Mouse (Mus musculus): ENCODE measurements at regions not wholly inside any gene's neighbourhood (a gene's known extent, or its start where the extent isn't known, plus 50 kb on each side); places are given as distances from the start of the nearest gene placed in this dataset.
"Not testable (repeated sequence)": the region's sequence is repeated elsewhere in the genome, so short reads cannot be mapped to it uniquely, and the experiment has no call there.

- CTCF ChIA-PET = interaction anchor here (0.5 kb wide), 1 partner anchor 19 kb away, joined by 3 read pairs; no protein-coding TSS in a partner anchor
These were observed 422.7 kb upstream of the Htr2a start for GRCm38 (mm10) chr14:74217914-74218446.

- CTCF ChIA-PET = no interaction called here
These were observed 420.9 kb upstream of the Htr2a start for GRCm38 (mm10) chr14:74219761-74220160.

- CTCF ChIA-PET = no interaction called here
These were observed 418.5 kb upstream of the Htr2a start for GRCm38 (mm10) chr14:74222093-74222492.

- CTCF ChIA-PET = no interaction called here
These were observed 411.0 kb upstream of the Htr2a start for GRCm38 (mm10) chr14:74229560-74230187.

GRCm38 (mm10) chr14:74240212-74240611 is 400.4 kb upstream of the Htr2a start:
- CTCF ChIA-PET = no interaction called here

- CTCF ChIA-PET = no interaction called here
These were observed 391.3 kb upstream of the Htr2a start for GRCm38 (mm10) chr14:74249263-74249878.

GRCm38 (mm10) chr14:74250021-74250420 is 390.6 kb upstream of the Htr2a start:
- CTCF ChIA-PET = no interaction called here

GRCm38 (mm10) chr14:74252189-74253145 is 388.2 kb upstream of the Htr2a start:
- CTCF ChIA-PET = no interaction called here

- CTCF ChIA-PET = no interaction called here
These were observed 385.6 kb upstream of the Htr2a start for GRCm38 (mm10) chr14:74255000-74255399.

GRCm38 (mm10) chr14:74259437-74259836 is 381.2 kb upstream of the Htr2a start:
- CTCF ChIA-PET = no interaction called here

- CTCF ChIA-PET = no interaction called here
These were observed 373.6 kb upstream of the Htr2a start for GRCm38 (mm10) chr14:74267086-74267485.

GRCm38 (mm10) chr14:74294560-74294959 is 346.1 kb upstream of the Htr2a start:
- CTCF ChIA-PET = no interaction called here

- CTCF ChIA-PET = no interaction called here
These were observed 336.2 kb upstream of the Htr2a start for GRCm38 (mm10) chr14:74304483-74304882.

GRCm38 (mm10) chr14:74306717-74307307 is 333.8 kb upstream of the Htr2a start:
- CTCF ChIA-PET = no interaction called here

- CTCF ChIA-PET = not testable (repeated sequence)
These were observed 331.2 kb upstream of the Htr2a start for GRCm38 (mm10) chr14:74309451-74309850.

- CTCF ChIA-PET = no interaction called here
These were observed 313.3 kb upstream of the Htr2a start for GRCm38 (mm10) chr14:74327291-74327690.

GRCm38 (mm10) chr14:74350751-74351150 is 289.9 kb upstream of the Htr2a start:
- CTCF ChIA-PET = no interaction called here

GRCm38 (mm10) chr14:74352286-74352685 is 288.4 kb upstream of the Htr2a start:
- CTCF ChIA-PET = no interaction called here

- CTCF ChIA-PET = interaction anchor here (0.7 kb wide), 1 partner anchor 9 kb away, joined by 4 read pairs; no protein-coding TSS in a partner anchor
These were observed 281.8 kb upstream of the Htr2a start for GRCm38 (mm10) chr14:74358730-74359444.

- CTCF ChIA-PET = no interaction called here
These were observed 280.7 kb upstream of the Htr2a start for GRCm38 (mm10) chr14:74359663-74360552.

Data from spleen, embryonic (tissue).